Mouse (Mus musculus): Measurements from ENCODE around the gene Ccng2. TPM values are rescaled to one million over a fixed set of nuclear protein-coding genes. Genes with fewer than 3 reads are reported as not detected.

Ccng2 gene
- polyA plus RNA-seq, 1 experiment from 2014 or later: 123 TPM

Other genes starting within 250 kb of the Ccng2 start
- 0.35 and 0.42 TPM in 2 replicates for gene Sowahb, start 222.2 kb upstream of the Ccng2 start, polyA plus RNA-seq (2015; fragmentation: Nextera tagmentation; extraction: Ambion mirVana)
- gene Sept11, start 173.8 kb upstream of the Ccng2 start, polyA plus RNA-seq (2015; fragmentation: Nextera tagmentation; extraction: Ambion mirVana): 59.9 and 61.0 TPM in 2 replicates
- gene Ccni, start 60.8 kb upstream of the Ccng2 start, polyA plus RNA-seq (2015; fragmentation: Nextera tagmentation; extraction: Ambion mirVana): 104 and 128 TPM in 2 replicates
- 4.2 and 6.2 TPM in 2 replicates for gene 2010109A12Rik, start 60.7 kb upstream of the Ccng2 start, polyA plus RNA-seq (2015; fragmentation: Nextera tagmentation; extraction: Ambion mirVana)

Data from thymus, postnatal 0 days (tissue).